Mouse (Mus musculus) ES-E14 (cell line): ENCODE results near the gene Nhlh2.

Experiments
- CHD2 ChIP-seq: IDR thresholded peaks from 2 replicates; pipeline ENCODE4 v1.6.1; 2014; ENCODE audit warnings: mild to moderate bottlenecking, low read depth, low read length, inconsistent platforms
- HCFC1 ChIP-seq: IDR thresholded peaks from 2 replicates; pipeline ENCODE4 v1.6.1; 2012; ENCODE audit warnings: low read length, inconsistent platforms, borderline replicate concordance; ENCODE audit not compliant: insufficient read depth
- MAFK ChIP-seq: IDR thresholded peaks from 2 replicates; pipeline ENCODE4 v1.6.1; 2014; ENCODE audit warnings: mild to moderate bottlenecking, low read depth, low read length, inconsistent platforms; ENCODE audit not compliant: insufficient read depth

DNA sequence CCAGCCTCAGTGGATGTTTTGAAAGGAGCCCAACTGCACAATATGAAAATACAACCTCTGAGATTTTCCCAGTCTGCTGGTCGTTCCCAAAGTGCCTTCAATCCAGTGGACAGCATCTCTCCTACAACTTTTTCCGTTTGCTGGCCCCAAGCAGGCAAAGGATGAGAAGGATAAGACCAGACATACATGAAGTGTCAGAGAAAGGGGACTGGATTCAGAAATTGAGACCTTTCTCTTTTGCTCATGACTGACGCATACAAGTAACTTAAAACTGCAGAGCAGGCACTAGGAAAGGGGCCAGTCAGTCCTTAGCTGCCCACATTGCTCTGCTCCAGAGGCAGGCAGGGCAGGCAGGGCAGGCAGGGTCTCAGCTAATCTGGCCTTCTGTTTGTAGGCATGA, 19.7 kb upstream of the Nhlh2 start:
- TF ChIP-seq MAFK = no peak
- TF ChIP-seq CHD2 = no peak
- no peak for TF ChIP-seq HCFC1
